Mouse (Mus musculus): ENCODE data around the gene Tmem201.

Gene Tmem201

DNA sequence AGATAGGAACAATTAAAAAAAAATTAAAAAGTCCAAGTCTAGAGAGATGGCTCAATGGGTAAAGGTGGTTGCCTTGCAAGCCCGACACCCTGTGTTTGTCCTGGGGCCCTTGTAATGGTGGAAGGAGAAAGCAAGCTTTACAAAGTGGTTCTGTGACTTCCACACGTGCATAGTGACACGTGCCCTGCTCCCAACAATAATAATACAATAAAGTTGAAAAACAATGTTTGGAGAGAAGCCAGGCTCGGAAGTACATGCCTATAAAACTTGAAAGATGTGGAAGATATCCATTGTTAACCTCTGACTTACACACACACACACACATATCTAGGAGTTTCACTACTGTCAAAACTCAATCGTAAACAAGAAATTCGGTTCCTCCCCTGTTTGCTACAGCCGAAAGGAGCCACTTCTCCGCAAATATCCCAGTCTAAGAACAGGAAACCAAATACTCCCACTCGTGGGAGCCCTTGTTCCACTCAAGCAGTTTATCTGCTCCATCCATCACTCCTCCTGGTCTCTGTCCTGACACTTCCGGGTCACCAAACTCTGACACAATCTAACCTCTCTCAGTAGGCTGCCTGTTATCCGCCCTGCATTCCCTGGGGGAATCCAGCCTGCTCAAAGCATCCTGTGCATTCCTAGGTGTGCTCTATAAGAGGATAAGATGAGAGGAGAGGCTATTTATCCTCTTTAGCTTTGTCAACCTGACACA is 58.6 kb downstream of the Tmem201 start:
- TF ChIP-seq GATA4 (IDR thresholded peaks at IDR 0.05; ENCODE audit: insufficient replicate concordance, low read length): no peak

DNA sequence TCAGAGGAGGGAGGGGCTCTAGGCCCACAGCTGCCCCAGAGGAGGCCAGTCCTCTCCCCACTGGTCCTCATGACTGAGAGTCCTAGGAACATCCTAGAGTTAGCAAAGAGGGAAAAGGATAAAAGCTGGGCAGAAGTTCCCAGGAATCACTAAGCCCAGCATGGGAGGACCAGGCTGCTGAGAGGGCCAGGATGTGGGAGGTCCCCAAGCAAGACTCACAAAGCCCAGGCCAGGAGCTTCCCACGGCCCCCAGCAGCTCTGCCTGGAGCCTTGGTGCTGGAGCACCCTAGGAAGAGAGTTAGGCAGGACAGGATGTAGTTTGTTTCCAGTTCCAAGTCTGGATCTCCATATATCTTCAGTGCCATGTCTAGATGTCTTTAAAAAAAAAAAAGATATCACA is 59.8 kb downstream of the Tmem201 start:
- TF ChIP-seq GATA4 (IDR thresholded peaks at IDR 0.05; ENCODE audit: insufficient replicate concordance, low read length): no peak

DNA sequence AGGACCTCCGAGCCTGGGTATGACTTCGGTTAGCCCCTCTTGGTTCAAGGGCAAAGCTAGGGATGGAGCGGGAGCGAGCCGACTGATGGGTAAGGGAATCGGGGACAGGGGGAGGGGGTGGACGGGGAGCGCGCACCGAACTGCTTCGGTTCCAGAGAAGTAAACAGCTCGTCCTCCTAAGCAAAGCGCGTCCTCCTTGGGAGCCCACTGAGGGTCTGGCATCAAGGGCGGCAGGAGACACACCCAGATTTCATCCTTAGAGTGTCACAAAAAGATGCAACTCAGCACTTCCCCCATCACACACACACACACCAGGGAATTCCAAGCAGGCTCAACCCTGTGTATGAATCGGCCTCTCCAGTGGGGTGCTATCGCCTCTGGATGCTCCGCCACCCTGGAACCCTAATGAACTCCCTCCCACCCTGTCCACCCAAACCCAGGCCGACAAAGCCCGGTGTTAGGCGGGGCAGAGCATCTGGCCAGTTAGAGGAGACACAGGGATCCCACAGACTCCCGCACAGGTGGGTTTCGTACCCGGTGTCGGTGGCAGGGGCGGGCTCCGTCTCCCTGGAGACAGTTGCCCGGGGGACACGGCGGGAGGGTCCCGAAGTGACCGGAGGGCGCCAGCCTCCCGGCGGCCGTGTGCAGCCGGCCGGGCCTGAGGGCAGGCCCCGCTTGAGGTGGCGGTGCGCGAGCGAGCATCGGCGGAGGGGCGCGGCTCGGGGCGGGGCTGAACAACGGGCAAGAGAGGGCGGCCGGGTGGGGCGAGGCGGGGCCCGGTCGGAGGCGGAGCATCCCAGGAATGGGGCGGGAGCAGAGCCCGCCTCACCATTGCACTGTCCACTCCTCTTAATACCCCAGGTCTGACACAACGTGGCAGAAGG is 62.2 kb downstream of the Tmem201 start:
- no peak for TF ChIP-seq GATA4 (IDR thresholded peaks at IDR 0.05; ENCODE audit: insufficient replicate concordance, low read length)

DNA sequence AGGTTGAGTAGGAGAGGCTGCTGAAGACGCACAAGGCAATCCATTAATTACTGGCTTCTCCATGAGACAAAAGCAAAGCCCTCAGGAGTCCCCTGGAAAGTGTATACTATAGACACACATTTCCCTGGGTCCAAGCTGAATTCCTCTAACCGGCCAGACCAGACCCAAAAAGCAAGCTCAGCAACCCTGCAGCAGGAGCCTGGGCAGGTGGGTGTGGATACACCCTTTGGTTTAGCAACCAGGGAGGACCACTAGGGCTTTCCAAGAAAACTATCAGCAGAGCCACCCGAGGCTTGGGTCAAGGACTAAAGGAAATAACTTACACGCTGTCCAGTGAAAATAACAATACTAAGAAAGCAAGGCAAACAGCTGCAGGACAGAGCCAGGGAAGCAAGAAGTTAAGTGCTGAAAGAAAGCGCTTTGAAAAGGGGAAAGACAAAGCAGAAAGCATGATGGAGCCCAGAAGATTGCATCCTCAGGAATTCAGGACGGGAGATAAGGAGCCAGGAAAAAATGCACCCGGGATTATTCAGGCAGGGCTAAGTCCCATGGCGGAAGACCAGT is 62.9 kb downstream of the Tmem201 start:
- no peak for TF ChIP-seq GATA4 (IDR thresholded peaks at IDR 0.05; ENCODE audit: insufficient replicate concordance, low read length)

DNA sequence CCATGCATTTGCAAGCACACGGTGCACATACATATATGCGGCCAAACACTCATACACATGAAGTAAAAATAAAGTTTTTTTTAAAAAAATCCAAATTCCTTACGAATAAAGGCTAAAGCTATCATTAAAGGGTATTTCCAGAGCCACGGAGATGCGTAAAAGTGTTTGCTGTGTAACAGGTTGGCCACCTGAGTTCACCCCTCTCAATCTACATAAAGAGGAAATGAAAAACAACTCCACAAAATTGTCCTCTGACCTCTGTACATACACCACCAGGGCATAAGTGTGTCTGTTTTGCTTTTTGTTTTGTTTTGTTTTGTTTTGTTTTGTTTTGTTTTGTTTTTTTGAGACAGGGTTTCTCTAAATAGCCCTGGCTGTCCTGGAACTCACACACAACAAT is 65.1 kb downstream of the Tmem201 start:
- no peak for TF ChIP-seq GATA4 (IDR thresholded peaks at IDR 0.05; ENCODE audit: insufficient replicate concordance, low read length)

DNA sequence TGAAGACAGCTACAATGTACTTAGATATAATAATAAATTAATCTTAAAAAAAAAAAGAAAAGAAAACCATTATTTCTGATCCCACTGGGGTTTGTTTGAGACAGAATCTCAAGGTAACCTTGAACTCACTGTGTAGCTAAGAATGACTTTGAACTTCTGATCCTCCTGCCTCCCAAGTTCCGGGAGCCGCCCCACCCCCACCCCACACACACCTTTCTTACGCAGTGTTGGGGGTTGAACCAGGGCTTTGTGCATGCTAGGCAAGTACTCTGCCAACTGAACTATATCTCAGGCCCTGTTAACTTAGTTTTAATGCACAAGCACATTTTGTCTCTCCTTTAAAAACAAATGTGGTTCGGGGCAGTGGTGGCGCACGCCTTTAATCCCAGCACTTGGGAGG is 66.7 kb downstream of the Tmem201 start:
- TF ChIP-seq GATA4 (IDR thresholded peaks at IDR 0.05; ENCODE audit: insufficient replicate concordance, low read length): no peak

DNA sequence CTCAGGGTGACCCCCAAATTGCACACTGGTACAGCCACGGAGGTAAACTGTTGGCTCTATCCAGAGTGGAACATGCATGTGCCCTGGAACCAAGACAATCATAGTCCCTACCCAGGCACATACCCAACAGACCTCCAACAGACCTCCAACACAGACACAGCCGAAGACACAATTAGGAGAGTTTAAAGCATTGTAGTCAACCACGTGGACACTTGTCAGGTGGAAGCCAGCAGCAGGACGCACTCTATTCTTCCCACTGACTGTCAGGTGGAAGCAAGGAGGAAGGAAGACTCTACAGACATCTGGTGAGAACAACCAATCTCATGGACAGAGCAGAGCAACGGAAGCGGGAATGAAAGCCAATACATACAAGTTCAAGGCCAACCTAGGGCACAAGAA is 72.2 kb downstream of the Tmem201 start:
- TF ChIP-seq GATA4 (IDR thresholded peaks at IDR 0.05; ENCODE audit: insufficient replicate concordance, low read length): no peak

All from liver, adult (tissue).